Mouse (Mus musculus) adrenal gland, postnatal 10 days (tissue): Measurements from ENCODE around the gene Gm5798. TPM values are rescaled to one million over a fixed set of nuclear protein-coding genes. Genes with fewer than 3 reads are reported as not detected.
"Not testable (repeated sequence)": the region's sequence is repeated elsewhere in the genome, so short reads cannot be mapped to it uniquely, and the experiment has no call there.

ENCODE experiments used
- DNase-seq: peaks from one replicate; pipeline ENCODE4 v3.0.0; 2021; ENCODE audit warnings: mixed read lengths
- long read RNA-seq, 2 experiments: library from polyadenylated mRNA; stranded (forward); transcript quantifications; one replicate each; pipeline ENCODE4 v2.0.0; 2021
- total RNA-seq, 2 experiments: library from RNA; stranded (reverse); gene quantifications; 2 replicates each; pipeline ENCODE4 v1.2.3; 2021

The Gm5798 gene
- total RNA-seq = not detected
- long read RNA-seq, experiment 1 = 0 reads
- long read RNA-seq, experiment 2 = 0 reads

DNA sequence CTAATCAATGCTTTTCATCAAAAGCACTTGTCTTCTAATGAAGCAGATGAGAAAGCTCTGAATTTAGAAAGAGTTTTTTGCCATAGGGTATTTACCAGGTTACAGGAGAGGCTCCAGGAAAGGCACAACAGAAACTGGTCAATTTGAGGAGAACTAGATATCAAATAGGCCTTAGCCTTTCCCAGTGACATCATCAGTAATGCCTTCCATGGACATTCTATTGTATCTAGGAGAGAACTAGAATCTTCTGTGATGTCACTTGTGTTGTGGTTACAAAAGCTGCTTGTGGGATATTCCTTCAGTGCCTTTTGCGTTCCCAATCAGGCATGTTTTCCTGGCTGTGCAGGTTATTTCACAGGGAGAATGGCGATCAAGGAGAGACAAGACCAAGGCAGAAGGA, at the start of gene Gm5798:
Gene Gm5798 (plus strand): TSS at position 301 of the 400 bp plus-strand sequence.
- not testable (repeated sequence) for DNase-seq

DNA sequence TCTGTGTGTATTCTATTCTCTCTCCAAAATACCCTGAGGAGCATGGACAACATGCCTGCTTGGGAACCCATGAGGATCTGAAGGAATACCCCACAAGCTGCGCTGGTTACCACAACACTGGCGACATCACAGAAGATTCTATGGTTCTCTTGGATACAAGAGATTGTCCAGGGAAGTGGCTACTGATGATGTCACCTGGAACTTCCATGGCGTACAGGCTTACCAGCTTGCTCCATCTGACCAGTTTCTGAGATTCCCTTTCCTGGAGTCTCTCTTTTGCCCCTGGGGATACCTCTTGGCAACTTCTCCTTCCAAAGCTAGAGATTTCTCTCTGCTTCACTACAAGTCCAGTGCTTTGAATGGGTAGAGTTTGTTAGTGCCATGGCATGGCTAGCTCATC, 37.9 kb downstream of the Gm5798 start, which contains the start of gene Gm7945:
Gene Gm7945 (minus strand): TSS at position 101 of the 400 bp plus-strand sequence.
- not testable (repeated sequence) for DNase-seq

Other genes with a start within 250 kb of the Gm5798 start
- gene Mat1a, start 243.6 kb upstream of the Gm5798 start, total RNA-seq = 100 to 1,000 TPM; 113 to 329 TPM
- under 1 TPM; 0.42 to 0.55 TPM for gene Sftpa1, start 216.8 kb upstream of the Gm5798 start, total RNA-seq
- gene Mbl1, start 197.2 kb upstream of the Gm5798 start, total RNA-seq = 10 to 100 TPM; 13.2 to 31.6 TPM
- not detected for gene Sftpd, start 163.5 kb upstream of the Gm5798 start, total RNA-seq
- under 1 TPM in 1 of 2 experiments, not detected in 1; 0.30 TPM for gene Gm2832, start 69.8 kb upstream of the Gm5798 start, total RNA-seq
- not detected for gene Gm7945, start 37.8 kb downstream of the Gm5798 start, total RNA-seq
- gene Gm6482, start 59.7 kb downstream of the Gm5798 start, total RNA-seq = not detected
- not detected for gene Gm7954, start 104.9 kb downstream of the Gm5798 start, total RNA-seq
- not detected for gene Gm3486, start 140.9 kb downstream of the Gm5798 start, total RNA-seq
- not detected for gene Gm7970, start 207.0 kb downstream of the Gm5798 start, total RNA-seq
- not detected for gene 1700049E17Rik2, start 224.6 kb downstream of the Gm5798 start, total RNA-seq